Mouse (Mus musculus) heart, embryonic 14.5 days (tissue): Measurements from ENCODE around the gene Msi2. TPM values are rescaled to one million over a fixed set of nuclear protein-coding genes. Genes with fewer than 3 reads are reported as not detected.

Source experiments
- ATAC-seq: fragments of 200-750 bp; cut with Nextera tagmentation; 2 replicates; pipeline ENCODE4 v1.8.0; 2017; ENCODE audit warnings: low read depth, moderate TSS enrichment; ENCODE audit not compliant: insufficient number of reproducible peaks, insufficient read depth, low FRiP score
- H3K27ac ChIP-seq, 2 experiments: fragments of 200-500 bp in 1 of 2; fragments of 300-500 bp in 1 of 2; sonication (generic) in 1 of 2; replicated peaks in 1 of 2; 2 replicates each; pipeline ENCODE4 v1.5.1; 2012 to 2014; ENCODE audit warnings: low read depth in 2 of 2, low read length in 2 of 2, control low read depth in 1 of 2, mild to moderate bottlenecking in 1 of 2, mixed read lengths in 1 of 2; ENCODE audit not compliant: control insufficient read depth in 1 of 2, insufficient read depth in 1 of 2
- H3K27me3 ChIP-seq: fragments of 300-500 bp; sonication (generic); 2 replicates; pipeline ENCODE4 v1.6.1; 2014; ENCODE audit warnings: mild to moderate bottlenecking, low read length, control low read depth; ENCODE audit not compliant: control insufficient read depth, insufficient read depth
- H3K36me3 ChIP-seq: fragments of 300-500 bp; sonication (generic); 2 replicates; pipeline ENCODE4 v1.6.1; 2014; ENCODE audit warnings: mild to moderate bottlenecking, control low read depth, low read length, mixed read lengths; ENCODE audit not compliant: control insufficient read depth, insufficient read depth
- H3K4me1 ChIP-seq, 2 experiments: fragments of 200-500 bp in 1 of 2; fragments of 300-500 bp in 1 of 2; sonication (generic) in 1 of 2; 2 replicates each; pipeline ENCODE4 v1.6.1; 2012 to 2014; ENCODE audit warnings: low read length in 2 of 2, control low read depth in 1 of 2, mixed read lengths in 1 of 2; ENCODE audit not compliant: control insufficient read depth in 2 of 2, insufficient read depth in 2 of 2
- H3K4me2 ChIP-seq: fragments of 300-500 bp; sonication (generic); 2 replicates; pipeline ENCODE4 v1.6.1; 2014; ENCODE audit warnings: mild to moderate bottlenecking, low read length
- H3K4me3 ChIP-seq, 2 experiments: fragments of 200-500 bp in 1 of 2; fragments of 300-500 bp in 1 of 2; sonication (generic) in 1 of 2; 2 replicates each; pipeline ENCODE4 v1.5.1; 2012 to 2014; ENCODE audit warnings: low read length in 2 of 2, mild to moderate bottlenecking in 2 of 2, control low read depth in 1 of 2, low read depth in 1 of 2, moderate library complexity in 1 of 2; ENCODE audit not compliant: control insufficient read depth in 1 of 2, insufficient read depth in 1 of 2
- H3K9ac ChIP-seq: fragments of 300-500 bp; sonication (generic); 2 replicates; pipeline ENCODE4 v1.6.1; 2014; ENCODE audit warnings: mild to moderate bottlenecking, low read length
- H3K9me3 ChIP-seq: fragments of 300-500 bp; sonication (generic); 2 replicates; pipeline ENCODE4 v1.6.1; 2016; ENCODE audit warnings: low read length, control low read depth; ENCODE audit not compliant: control insufficient read depth
- WGBS: fragments of 180-500 bp; shearing (Covaris S2); extraction: QIAGEN DNeasy Blood & Tissue Kit; methylation state at CpG from one replicate; pipeline ENCODE4 v1.1.7; 2014; 5-methylcytosine and 5-hydroxymethylcytosine counted together
- polyA plus RNA-seq: library from polyadenylated mRNA; unstranded; fragments of >200 nt; fragmentation: Nextera tagmentation; extraction: Ambion mirVana; gene quantifications from 2 replicates; pipeline ENCODE4 v1.2.1, GENCODE M21; 2014

Msi2 gene
- polyA plus RNA-seq, 1 experiment from 2014 or later, result 20.9 TPM

GRCm38 (mm10) chr11:88548423-88548822 lies 169.9 kb downstream of the Msi2 start:
- H3K4me1 ChIP-seq, result peaks cover 57 to 76% of the 10 kb centered on the region in 2 experiments
- ATAC-seq, result no peak

GRCm38 (mm10) chr11:88543771-88544170 lies 174.5 kb downstream of the Msi2 start:
- Histone ChIP-seq H3K9me3 (no peaks in the 10 kb centered on the region), H3K4me2 (no peak overlapping the region), H3K27ac (no peak overlapping the region), H3K27me3 (no peaks in the 10 kb centered on the region), H3K4me3 (no peak overlapping the region), H3K4me1 (peaks cover 48 to 69% of the 10 kb centered on the region in 2 experiments), H3K36me3 (no peaks in the 10 kb centered on the region), H3K9ac (no peak overlapping the region)
- 88% methylated on average over 6 of the region's 6 CpGs for WGBS
- no peak for ATAC-seq

More at GRCm38 (mm10) chr11:88548423-88548822, 169.9 kb downstream of the Msi2 start:
- Histone ChIP-seq H3K36me3 (no peaks in the 10 kb centered on the region), H3K27ac (peak overlapping the region; percentile 14 to 18; a peak in 2 of 4 replicates), H3K9ac (no peak overlapping the region), H3K9me3 (no peaks in the 10 kb centered on the region), H3K4me3 (no peak overlapping the region), H3K4me2 (no peak overlapping the region), H3K27me3 (no peaks in the 10 kb centered on the region)
- 68% methylated on average over 7 of the region's 7 CpGs for WGBS

GRCm38 (mm10) chr11:88542817-88543216 lies 175.5 kb downstream of the Msi2 start:
- Histone ChIP-seq H3K27ac (no peak overlapping the region), H3K9me3 (no peaks in the 10 kb centered on the region), H3K9ac (no peak overlapping the region), H3K4me2 (no peak overlapping the region), H3K4me3 (no peak overlapping the region), H3K27me3 (no peaks in the 10 kb centered on the region), H3K36me3 (no peaks in the 10 kb centered on the region), H3K4me1 (peaks cover 48 to 69% of the 10 kb centered on the region in 2 experiments)
- WGBS, result 40% methylated on average over 3 of the region's 3 CpGs
- ATAC-seq, result no peak

GRCm38 (mm10) chr11:88541666-88542639 lies 176.4 kb downstream of the Msi2 start:
- no peak for ATAC-seq
- 0 out of 4 replicates have a peak overlapping the region, but pooled peaks of 1 of the 2 experiments have one; percentile 9 for H3K27ac ChIP-seq

GRCm38 (mm10) chr11:88539637-88540478 lies 178.5 kb downstream of the Msi2 start:
- Histone ChIP-seq H3K36me3 (no peaks in the 10 kb centered on the region), H3K9ac (0 out of 2 replicates have a peak overlapping the region, but pooled peaks have one; percentile 4), H3K4me3 (no peak overlapping the region), H3K27me3 (no peaks in the 10 kb centered on the region), H3K4me2 (no peak overlapping the region), H3K4me1 (peaks cover 54 to 70% of the 10 kb centered on the region in 2 experiments), H3K27ac (peak overlapping the region; percentile 29 to 69), H3K9me3 (no peaks in the 10 kb centered on the region)
- WGBS, result 48% methylated on average over 8 of the region's 8 CpGs
- ATAC-seq, result no peak

More at GRCm38 (mm10) chr11:88541666-88542639, 176.4 kb downstream of the Msi2 start:
- WGBS, result 81% methylated on average over 15 of the region's 15 CpGs
- H3K27me3 ChIP-seq, result no peaks in the 10 kb centered on the region
- no peaks in the 10 kb centered on the region for H3K36me3 ChIP-seq
- no peaks in the 10 kb centered on the region for H3K9me3 ChIP-seq
- H3K4me1 ChIP-seq, result peaks cover 48 to 69% of the 10 kb centered on the region in 2 experiments
- H3K4me2 ChIP-seq, result no peak overlapping the region
- no peak overlapping the region for H3K4me3 ChIP-seq
- H3K9ac ChIP-seq, result no peak overlapping the region

- Histone ChIP-seq H3K27me3 (no peaks in the 10 kb centered on the region), H3K27ac (peak overlapping the region; percentile 29 to 69), H3K9ac (peak overlapping the region; percentile 8; the same call in 1 of the 2 replicates), H3K4me1 (peaks cover 59 to 75% of the 10 kb centered on the region in 2 experiments), H3K9me3 (no peaks in the 10 kb centered on the region), H3K4me2 (0 out of 2 replicates have a peak overlapping the region, but pooled peaks have one; percentile 0), H3K4me3 (no peak overlapping the region), H3K36me3 (no peaks in the 10 kb centered on the region)
- WGBS, result 56% methylated on average over 13 of the region's 13 CpGs
- ATAC-seq, result no peak
Measured at GRCm38 (mm10) chr11:88538710-88539340, 179.5 kb downstream of the Msi2 start.

GRCm38 (mm10) chr11:88537344-88537743 lies 181.0 kb downstream of the Msi2 start:
- ATAC-seq, result no peak
- Histone ChIP-seq H3K4me2 (no peak overlapping the region), H3K27me3 (no peaks in the 10 kb centered on the region), H3K9me3 (no peaks in the 10 kb centered on the region), H3K4me1 (peaks cover 48 to 61% of the 10 kb centered on the region in 2 experiments), H3K27ac (no peak overlapping the region), H3K36me3 (no peaks in the 10 kb centered on the region), H3K9ac (no peak overlapping the region; the same call in 1 of the 2 replicates), H3K4me3 (no peak overlapping the region)
- 74% methylated on average over 7 of the region's 7 CpGs for WGBS
